Mouse (Mus musculus): ENCODE results near the gene Selenov. TPM values are rescaled to one million over a fixed set of nuclear protein-coding genes. Genes with fewer than 3 reads are reported as not detected.

Selenov gene
- not detected for total RNA-seq (2021)
- long read RNA-seq, experiment 1: 0 reads
- long read RNA-seq, experiment 2: 0 reads

DNA sequence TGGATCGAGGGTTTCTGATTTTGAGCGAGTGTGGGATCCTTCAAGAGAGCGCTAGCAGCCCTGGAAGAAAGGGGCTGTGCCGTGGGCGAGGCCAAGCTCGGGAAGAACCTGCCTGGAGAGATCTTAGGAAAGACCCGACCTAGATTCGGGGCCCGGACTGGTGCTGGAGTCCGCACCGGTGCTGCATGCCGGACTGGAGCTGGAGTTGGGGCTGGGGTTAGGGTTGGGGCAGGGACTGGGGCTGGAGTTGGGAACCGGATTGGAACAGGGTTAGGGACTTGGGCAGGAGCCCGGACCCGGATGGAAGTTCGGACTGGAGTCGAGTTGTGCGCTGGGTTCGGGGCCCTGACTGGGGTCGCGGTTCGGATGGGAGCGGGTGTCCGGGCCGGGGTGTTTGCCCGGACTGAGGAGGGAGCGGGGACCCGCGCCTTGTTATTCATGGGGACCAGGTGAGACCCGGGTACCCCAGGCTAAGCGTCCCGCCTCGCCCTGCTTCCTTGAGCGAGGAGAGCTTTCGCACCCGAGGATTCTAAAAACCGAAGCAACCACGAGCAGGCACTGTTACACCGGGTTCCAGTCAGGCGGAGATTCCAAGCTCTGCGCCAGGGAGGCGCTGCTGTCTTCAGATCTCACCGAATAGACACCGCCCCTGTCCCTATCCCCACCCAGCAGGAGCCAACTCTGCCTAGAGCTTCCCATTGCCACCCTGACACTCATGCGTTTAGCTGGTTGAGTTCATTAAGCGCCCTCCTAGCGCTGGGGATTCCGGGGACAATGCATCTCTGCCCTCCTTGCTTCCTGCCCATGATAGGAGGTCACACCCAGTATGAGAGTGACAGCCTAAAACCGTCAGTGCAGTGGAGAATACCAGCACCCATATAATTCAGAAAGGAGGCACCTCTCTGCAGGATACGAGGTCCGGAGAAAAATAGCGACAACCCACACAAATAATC lies at the start of gene Selenov:
Gene Selenov (minus strand): TSS at position 549 of the 953 bp plus-strand sequence.
- DNase-seq (ENCODE audit: low spot score): no peak

DNA sequence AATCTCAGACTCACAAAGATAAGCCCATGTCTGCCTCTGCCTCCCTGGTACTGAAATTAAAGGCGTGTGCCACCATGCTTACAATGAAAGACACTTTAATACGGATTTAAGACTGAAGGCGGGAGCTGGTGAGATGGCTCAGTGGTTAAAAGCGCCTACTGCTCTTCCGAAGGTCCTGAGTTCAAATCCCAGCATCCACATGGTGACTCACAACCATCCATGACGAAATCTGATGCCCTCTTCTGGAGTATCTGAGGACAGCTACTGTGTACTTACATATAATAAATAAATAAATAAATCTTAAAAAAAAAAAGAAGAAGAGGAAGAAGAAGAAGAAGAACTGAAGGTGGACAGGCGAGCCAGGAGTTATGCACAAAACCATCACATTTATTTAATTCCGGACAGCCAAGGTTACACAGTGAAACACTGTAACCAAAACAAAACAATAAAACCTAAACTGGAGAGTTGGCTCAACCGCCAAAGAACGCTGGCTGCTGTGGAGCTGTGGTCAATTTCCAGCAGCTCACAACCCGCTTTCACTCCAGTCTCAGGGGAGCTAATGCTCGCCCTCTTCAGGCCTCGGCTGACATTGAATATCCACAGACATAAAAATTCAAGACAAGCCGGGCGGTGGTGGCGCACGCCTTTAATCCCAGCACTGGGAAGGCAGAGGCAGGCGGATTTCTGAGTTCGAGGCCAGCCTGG lies 48.4 kb upstream of the Selenov start:
- DNase-seq (ENCODE audit: low spot score): peak; percentile 79

DNA sequence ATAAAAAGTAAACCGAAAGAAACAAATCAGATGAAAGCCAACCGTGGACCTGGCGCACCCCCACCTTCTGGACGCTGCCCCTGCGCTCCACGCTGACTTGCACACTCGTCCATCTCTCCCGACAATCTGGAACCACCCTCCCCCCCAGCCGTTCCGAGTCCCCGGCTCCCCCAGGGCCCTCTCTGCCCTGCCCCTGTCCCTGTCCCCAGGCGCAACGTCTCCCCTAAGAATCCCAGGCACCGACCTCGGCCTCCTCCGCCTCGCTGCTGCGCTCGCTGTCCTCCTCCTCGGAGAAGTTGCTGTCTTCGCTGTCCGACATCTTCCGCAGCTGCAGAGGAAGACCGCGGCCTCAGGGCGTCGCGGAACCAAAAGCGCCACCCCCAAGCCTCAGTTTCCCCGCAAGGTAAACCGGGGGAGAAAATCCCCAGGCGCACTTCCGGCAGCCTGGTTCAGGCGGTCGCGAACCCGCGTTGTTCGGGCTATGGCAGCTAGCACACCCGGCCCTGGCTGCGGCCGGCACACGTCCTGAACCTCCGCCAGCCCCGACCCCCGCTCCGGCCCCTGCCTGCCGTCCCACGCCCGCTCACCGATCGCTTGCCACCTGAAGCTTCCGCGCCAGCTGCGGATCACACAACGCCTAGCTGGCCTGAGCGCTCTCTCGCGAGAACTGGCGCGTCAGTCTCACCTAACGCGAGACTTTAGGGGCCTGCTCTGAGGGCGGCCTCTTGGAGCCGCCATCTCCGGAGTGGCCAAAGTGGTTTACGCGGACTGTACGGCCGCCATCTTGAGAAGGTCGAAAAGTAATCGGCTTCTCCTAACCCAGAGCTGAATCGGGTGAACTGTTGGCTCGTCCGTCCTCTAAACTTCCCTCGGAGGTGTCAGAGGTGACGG lies 47.4 kb upstream of the Selenov start, which contains the start of gene Supt5:
Gene Supt5 (minus strand): TSS at position 639 of the 891 bp plus-strand sequence.
- peak; percentile 98 for DNase-seq (ENCODE audit: low spot score)

DNA sequence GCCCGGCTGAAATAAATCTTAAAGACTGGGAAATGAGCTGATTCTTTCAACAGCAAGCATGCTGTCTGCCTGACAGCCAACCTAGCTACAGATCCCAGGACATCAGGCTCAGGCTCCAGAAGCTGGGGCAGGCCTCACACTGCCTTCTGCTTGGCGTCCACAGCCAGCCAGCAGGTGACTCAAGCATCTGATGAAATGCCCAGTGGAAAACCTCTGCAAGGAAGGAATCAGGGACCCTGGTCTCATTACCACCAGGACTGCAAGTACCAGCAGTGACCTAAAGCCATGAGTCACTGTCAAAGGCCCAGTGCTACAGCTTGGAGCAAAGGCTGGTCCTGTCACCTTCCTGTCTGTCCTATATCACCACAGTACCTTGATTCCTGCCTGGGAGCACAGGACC lies 44.5 kb upstream of the Selenov start:
- DNase-seq (ENCODE audit: low spot score): no peak

DNA sequence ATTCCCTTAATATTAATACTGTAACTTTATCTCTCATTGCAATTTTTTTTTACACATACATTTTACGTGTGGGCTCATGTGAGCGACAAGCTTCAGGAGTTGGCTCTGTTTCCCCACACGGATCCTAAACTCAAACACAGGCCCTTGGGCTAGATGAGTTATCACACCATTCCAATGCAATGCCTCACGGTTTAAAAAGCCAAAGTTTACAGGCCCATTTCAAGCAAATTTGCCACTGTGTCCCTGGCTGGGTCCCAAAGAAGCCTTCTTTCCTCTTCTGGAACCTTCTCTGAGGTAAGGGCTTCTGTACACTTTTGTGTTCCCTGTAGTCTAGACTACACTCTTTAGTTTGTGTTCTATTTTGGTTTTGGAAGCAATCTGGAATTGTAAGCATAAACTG lies 43.5 kb upstream of the Selenov start:
- DNase-seq (ENCODE audit: low spot score): no peak

DNA sequence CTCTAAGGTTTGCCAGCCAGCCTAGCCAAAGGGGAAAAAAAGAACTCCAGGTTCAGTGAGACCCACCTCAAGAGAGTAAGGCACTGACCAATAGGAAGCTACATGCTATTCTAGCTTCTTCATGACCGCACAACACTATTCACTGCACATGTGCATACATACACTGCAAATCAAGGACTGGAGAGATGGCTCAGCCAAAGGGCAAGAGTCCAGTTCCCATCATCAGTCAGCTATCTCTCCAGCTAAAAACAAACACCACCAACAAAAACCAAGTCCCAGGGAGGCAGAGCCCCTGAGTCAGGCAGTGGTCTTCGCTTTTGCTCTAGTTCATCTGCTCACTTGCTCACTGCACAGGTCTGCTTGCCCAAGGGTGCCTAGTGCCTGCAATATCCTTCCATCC lies 37.3 kb upstream of the Selenov start:
- DNase-seq (ENCODE audit: low spot score): no peak

DNA sequence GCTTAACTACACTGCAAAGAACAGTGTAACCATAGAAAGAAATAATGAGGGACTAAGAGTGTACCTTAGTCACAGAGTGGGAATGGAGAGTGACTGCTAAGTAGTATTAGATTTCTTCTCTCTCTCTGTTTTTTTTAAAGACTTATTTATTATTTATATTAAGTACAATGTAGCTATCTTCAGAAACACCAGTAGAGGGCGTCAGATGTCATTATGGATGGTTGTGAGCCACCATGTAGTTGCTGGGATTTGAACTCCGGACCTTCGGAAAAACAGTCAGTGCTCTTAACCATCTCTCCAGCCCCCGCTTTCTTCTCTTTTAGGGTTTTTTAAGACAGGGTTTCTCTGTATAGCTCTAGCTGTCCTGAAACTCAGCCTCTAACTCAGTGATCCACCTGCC lies 35.5 kb upstream of the Selenov start:
- DNase-seq (ENCODE audit: low spot score): no peak

DNA sequence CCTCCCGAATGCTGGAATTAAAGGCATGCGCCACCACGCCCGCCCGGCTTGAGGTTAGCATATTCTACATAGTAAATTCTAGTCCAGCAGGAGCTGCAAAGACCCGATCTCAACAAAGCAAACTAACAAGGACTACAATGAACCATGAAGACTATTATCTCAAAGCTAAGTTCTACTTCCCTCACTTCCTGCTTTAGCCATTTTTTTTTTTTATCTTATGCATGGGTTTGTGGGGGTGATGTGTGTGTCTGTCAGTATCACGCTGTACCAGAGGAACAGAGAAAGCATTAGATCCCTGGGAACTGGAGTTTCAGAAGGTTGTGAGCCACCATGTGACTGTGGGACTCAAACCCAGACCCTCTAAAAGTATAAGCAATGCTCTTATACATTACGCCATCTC lies 34.3 kb upstream of the Selenov start:
- no peak for DNase-seq (ENCODE audit: low spot score)

DNA sequence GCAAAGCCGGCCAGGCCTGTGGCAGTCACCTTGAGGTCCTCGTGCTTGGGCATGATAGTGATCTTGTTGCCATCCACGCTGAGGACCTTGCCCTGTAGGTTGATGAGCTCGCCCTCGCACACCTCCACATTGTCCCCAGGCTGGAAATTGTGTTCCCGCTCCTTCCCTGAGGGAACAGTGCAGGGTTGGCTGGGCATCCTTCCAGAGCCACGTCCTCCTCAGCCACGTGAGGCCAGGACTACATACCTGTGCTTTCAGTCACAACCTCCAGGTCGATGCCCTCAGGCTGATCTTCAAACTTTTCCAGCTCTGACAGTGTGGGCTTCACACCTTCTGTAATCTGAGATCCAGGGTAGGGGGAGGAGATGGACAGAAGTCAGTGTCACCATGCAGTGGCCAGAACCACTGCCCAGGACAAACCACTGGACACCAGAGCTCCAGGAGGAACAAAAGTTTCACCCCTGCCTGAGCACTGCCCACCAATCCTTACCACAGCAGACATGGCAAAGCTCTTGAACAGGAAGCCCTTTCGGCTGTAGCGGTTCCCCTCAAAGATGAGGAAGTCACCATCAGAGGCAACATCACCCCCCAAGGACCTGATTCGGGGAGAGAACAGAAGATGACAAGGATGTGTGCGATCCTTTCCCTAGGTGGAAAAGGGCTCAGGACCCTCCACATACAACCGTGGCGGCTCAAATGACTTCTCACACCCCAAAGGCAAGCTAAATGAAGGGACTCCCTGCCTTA lies 31.2 kb upstream of the Selenov start:
- no peak for DNase-seq (ENCODE audit: low spot score)

DNA sequence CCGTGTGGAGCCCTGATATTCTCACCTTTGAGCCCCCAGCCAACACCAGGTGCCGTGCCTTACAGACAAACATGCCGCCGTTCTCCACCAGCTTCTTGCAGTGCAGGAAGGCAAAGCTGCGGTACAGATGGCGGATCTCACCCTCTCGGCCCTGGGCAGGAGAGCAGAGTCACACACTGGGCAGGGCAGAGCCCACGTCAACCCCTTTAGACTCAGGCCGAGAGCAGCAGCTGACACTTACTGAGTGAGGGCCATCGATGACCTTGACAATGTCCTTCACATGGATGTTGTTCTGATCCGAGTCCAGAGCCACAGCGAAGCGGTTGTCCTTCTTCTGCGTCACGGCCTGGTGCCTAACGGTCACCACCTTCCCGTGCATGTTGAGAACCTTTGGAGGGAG lies 27.7 kb upstream of the Selenov start:
- DNase-seq (ENCODE audit: low spot score): no peak

DNA sequence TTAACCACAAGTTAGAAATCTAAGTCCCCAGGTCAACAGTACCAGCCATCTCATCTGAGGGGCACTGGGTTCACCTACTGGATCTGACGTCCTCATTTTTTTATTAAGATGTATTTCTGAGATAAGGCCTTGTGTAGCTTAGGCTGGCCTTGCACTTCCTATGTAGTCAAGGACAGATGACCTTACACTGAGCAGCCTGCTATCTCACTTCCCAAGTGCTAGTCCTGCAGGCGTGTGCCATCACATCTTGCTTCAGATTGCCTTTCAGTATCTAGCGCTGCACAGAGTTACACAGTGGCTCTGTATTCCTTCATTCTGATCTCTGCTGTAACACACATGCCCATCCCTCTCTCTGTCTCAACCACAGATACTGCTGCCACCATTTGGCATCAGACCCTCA lies 27.1 kb upstream of the Selenov start:
- DNase-seq (ENCODE audit: low spot score): no peak

DNA sequence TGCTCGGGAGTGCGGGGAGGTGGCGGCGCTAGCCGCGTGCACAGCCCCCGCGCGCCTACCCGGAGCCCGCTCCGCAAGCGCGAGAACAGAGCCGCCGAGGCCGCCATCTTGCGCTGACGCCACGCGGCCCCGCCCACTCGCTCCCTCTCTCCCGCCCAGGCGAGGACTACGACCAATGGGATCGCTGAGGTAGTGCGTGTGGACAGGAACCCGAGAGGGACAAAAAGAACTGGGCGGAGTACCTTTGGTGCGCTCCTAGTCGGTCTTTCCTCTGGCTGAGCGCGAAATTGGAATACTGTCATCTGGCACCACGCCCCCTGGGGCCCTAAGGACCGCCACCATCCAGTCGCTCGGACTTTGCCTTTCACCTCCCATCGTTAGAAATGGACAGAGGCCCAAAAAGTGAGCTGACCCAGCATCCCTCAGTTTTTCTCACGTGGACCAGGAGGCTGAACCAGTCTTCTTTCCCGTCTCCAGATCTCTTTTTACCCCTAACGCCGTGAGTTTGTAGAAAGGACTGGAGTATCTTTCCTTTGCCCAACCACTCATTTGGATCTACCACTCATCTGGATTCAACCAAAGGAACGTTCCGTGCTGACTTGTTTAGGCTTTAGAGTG lies 21.0 kb upstream of the Selenov start, which contains the start of gene Timm50:
Gene Timm50 (minus strand): TSS at position 147 of the 618 bp plus-strand sequence.
- peak; percentile 99 for DNase-seq (ENCODE audit: low spot score)

DNA sequence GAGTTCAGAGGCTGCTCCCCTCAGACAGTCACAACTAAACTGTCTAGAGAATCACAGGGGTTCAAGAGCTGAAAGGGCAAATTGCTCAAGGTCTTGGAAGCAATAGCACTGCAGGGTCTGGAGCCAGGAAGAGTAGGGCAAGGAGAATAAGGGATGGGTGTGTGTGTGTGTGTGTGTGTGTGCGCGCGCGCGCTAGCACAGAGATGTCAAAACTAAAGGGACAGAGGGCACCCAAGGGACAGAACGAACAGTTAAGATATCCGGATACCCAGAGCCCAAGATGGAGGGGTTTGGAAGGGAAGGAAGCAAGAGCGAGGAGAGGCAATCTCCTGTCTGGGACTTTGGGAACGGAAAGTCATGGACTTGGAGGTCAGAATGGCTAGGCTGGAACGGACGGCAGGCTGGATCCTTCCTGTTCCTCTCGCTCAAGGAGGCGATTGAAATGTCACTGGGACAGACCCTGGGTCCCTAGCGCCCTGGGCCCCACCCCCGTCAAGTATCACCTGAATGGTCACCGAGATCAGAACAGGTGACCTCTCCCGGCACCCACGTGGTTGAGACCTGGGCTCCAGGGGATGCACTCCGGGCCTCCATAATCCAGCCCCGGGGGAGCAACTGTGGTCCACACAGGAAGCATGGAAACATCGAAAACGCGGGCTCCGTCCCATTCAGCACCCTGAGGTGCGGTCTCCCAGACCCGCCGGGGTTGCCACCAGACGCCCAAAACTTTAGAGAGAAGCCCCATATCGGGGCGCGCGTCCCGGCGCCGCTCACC lies 20.4 kb upstream of the Selenov start:
- DNase-seq (ENCODE audit: low spot score): no peak

DNA sequence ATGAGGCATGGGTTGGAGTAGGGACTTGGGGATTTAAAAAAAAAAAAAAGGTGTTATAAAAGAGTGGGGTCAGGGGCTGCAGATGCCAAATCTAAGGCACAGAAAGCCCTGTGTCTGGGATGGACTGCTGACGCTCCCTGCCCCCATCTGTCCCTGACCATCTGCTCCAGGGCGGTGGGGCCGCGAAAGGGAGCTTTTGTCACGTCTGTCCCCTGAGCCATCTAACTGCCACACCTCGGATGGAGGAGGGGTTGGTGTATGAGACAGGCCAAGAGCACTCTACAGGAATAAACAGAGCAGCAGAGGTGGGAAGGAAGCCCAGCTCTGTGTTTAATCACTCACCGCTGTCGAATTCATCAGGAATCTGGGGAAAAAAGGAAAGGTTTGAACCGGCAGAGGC lies 18.8 kb upstream of the Selenov start:
- no peak for DNase-seq (ENCODE audit: low spot score)

DNA sequence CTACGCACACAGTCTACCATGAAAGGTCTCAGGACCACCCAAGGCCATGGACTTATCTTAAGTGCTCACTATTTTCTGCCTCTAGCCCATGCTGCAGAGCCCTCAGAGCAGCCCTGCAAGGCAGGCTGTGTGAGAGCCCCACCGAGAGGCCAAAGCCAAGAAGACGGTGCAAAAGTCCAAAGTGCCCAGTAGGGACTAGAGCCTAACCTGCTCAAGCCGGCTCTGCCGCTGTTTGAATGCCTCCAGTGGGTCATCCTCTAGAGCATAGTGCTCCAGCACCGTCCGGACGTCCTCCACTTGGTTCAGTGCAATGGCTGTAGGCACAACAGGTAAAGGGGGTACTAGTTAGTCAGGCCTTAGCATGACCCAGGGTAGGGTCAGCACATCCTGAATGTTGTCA lies 15.2 kb upstream of the Selenov start:
- DNase-seq (ENCODE audit: low spot score): no peak

DNA sequence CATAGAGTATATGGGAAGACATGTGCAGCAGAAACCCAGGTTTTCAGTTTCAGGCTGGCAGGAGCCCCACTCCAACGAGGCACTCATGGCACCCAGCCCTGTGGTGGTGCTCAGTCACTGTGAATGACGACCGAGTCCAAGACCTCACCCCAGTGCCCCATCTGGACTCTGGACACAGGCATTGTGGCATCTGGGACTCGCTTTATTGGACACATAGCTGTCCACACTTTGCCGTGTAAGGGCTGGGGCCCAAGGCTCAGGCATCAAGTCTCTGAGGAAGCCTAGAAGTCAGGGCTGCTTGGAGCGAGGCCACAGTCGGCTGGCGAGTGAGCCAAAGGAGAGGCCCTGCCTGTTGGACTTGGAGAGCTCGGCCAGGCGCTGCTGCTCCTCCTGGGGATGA lies 14.7 kb upstream of the Selenov start:
- DNase-seq (ENCODE audit: low spot score): no peak

DNA sequence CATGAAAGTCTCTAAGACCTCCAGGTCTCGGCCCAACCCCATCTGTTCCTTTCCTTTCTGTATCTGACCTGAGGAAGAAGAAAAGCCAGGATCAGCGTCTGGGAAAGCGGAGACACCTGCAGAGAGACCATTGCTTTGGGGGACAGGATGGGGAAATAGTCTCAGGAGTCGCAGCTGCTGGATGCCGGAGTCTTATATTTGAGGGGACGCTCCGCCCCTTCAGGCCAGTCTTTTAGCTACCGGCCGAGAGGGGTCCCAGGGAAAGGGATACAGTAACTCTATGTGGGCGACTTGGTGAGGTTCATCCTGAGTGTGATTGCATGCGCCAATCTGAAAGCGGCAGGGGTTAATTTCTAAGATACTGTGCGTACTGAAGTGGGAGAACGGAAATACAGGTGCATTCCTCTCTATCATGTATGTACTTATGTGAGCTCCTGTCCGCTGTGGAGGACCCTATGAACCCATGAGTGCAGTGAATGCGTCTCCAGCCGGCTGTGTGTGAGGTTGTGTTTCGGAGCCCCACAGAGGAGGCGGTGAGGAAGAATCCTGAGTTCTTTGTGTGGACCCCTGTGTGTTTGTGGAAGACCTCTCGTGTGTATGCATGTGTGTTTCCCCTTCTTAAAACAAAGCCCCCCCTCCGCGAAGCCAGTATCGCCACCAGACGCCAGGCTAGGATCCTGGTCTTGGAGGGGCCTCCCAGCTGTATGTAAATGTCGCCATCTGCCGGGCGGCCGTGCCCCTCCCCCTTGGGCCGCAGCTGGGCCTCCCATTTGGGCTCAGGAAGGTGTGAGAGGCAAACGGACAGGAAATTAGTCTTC lies 10.8 kb upstream of the Selenov start, which contains the start of gene Dll3:
Gene Dll3 (minus strand): TSS at position 623 of the 818 bp plus-strand sequence.
- DNase-seq (ENCODE audit: low spot score): peak; percentile 21

DNA sequence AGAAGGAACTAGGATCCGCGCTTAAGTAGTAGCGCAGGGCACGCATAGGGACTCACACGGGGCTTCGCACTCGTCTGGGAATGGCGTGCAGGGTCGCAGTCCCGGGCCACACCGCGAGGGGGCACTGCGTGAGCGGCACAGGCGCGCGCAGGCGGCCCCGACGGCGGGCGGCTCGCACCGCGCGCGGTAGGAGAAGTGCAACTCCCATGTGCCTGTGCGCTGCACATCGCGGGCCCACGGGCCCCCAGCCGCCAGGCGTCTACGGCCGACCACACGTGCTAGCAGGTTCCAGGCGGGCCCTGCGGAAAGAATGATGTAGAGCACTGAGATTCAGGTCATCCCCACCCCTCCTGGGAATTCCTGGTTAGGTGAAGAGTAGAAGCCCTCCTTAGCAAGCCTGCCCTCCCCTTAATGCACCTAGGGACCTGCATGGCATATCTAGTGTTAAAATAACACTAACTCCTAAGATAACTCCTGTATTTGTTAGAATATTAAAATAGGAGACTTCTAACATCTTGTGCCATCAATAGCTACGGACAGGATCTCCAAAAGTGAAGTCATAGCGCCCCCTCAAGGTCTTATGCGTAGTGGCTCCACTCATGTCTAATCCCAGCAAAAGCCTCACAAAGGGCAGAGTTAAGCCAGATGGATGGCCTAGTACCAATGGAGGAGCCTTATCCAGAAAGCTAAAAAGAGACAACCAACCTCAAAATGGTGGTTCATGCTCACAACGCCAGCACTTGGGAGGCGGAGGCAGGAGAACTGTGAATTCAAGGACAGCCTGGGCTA lies 8.0 kb upstream of the Selenov start:
- DNase-seq (ENCODE audit: low spot score): peak; percentile 36

Data from gastrocnemius, adult 18-20 months (tissue).